Mouse (Mus musculus) gonadal fat pad, adult 2 months (tissue): ENCODE results near the gene Zfp950. TPM values are rescaled to one million over a fixed set of nuclear protein-coding genes. Genes with fewer than 3 reads are reported as not detected.
"Not testable (repeated sequence)": the region's sequence is repeated elsewhere in the genome, so short reads cannot be mapped to it uniquely, and the experiment has no call there.

Source experiments
- DNase-seq: peaks from one replicate; pipeline ENCODE4 v3.0.0-alpha.2; 2012; ENCODE audit warnings: low read depth
- polyA plus RNA-seq: library from polyadenylated mRNA; depleted of rRNA; stranded (reverse); fragments of >200 nt; gene quantifications from 2 replicates; pipeline ENCODE4 v1.2.3, GENCODE M21; 2012; rRNA removed

The Zfp950 gene
- polyA plus RNA-seq: 12.5 and 12.6 TPM in 2 replicates

DNA sequence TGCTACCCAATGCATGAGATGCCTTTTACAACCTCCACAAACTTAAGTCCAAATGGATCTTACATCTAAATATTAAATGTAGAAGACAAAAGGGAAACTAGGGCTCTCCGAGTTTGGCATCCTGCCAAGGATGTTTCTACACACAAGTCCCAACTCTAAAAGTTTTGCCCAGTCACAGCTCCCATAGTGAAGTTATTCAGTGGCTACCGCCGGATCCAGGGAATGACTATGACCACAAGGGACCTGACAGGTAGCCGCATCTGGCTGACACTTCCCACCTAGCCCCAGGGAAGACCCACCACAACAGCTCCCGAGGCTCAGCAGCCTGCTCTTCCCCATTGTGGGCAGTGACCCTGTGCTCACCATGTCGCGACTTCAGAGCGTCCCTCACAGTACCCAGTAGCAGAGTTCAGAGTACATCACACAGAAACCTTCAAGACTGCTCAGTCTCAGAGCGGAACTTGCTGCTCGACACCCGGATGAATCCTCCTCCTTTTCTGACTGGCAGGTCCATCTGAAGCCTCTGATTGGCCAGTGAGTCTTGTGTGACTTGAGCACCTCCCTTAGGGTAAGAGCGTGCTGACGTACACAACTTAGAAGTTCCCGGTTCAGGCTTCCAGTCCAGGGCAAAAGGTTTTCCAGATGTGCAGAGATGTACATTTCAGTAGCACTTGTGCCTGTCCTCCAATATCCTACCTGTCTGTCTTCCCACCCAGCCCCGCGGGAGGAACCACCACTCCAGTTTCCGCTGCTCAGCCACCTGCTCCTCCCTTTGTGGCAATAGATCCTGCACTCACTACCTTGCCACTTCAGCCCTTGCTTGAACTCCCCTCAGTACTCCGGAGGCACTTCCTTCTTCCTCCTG is at the start of gene Zfp950:
Gene Zfp950, minus strand, starts transcription at position 499 of the 865 bp plus-strand sequence.
- DNase-seq: peak; percentile 62

DNA sequence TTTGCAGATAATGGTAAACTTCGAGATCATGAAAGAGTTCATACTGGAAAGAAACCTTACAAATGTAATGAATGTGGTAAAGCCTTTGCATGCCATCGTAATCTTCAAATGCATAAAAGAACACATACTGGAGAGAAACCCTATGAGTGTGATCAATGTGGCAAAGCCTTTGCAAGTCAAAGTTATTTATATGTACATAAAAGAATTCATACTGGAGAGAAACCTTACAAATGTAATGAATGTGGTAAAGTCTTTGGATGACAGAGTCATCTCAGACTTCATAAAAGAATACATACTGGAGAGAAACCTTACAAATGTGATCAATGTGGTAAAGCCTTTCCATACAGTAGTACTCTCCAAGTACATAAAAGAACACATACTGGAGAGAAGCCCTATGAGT is 43.0 kb upstream of the Zfp950 start, which contains the start of gene Gm6020:
Gene Gm6020, plus strand, starts transcription at position 301 of the 400 bp plus-strand sequence.
- not testable (repeated sequence) for DNase-seq

DNA sequence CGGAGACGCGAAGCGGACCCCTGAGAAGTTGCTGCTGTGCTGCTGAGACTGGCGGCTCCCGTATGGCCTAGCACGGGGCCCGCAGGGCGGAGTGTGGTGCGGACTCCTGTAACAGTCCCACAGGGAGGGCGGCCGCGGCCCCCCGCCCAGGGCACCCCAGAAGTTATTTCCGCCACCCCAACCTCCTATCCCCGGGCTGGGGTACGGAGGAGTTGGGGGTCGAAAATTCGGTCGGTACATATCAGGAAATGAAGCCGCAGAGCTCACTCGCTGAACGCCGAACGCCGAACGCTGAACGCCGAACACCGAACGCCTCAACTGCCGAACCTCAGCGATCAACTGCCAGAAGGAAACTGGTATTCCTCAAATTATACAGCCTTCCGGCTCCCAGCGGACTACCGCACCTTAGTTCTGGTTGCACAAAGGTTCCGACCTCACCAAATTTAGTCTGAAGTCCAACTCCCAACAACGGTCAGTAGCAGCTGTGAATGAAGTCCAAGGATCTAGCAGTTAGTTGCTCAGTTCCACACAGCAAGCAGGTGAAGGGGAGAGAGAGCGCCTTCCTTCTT is 35.2 kb upstream of the Zfp950 start, which contains the start of gene Gm7102:
Gene Gm7102, minus strand, starts transcription at position 554 of the 569 bp plus-strand sequence.
- no peak for DNase-seq

DNA sequence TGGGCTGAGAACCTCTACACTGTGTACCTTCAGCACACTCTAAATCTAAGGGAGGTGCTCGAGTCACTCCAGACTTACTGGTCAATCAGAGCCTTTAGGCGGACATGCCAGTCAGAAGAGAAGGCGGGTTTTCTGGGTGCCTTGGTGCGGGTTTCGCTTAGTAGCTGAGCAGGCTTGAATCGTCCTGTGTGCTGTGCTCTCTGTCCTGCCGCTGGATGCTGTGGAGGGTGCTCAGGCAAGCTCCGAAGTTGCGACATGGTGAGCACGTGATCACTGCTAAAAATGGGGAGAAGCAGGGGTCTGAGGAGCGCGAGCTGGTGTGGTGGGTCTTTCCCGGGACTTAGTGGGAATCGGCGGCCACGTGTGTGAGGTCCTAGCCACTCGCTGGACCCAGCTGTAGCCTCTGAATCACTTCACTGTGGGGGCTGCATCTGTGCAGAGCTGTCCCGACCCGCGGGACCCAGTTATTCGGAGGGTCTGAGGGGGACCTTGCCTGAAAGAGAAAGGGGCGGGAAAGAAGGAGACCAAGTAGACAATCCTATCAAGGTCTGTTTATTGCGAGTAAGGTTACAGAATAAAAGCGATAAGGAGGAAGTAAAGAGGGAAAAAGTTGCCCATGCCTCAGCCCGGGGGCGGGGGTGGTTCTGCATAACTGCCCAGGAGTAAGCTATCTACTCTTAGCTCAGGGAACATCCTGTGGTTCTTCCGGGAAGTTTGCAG is 11.2 kb upstream of the Zfp950 start:
- DNase-seq: no peak

DNA sequence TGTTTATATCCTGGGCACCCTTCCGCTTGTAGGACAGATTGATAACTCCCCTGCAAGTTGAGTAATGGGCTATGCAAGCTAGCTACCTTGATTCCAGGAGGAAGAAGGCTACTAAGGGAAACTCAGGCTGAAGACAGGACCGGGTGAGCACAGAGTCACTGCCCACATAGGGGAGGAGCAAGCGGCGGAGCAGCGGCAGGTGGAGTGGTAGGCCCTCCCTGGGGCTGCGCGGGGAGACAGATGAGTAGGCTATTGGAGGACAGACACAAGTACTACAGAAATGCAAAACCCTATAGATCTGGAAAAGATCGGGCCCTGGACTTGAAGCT is 10.7 kb upstream of the Zfp950 start:
- DNase-seq: no peak

DNA sequence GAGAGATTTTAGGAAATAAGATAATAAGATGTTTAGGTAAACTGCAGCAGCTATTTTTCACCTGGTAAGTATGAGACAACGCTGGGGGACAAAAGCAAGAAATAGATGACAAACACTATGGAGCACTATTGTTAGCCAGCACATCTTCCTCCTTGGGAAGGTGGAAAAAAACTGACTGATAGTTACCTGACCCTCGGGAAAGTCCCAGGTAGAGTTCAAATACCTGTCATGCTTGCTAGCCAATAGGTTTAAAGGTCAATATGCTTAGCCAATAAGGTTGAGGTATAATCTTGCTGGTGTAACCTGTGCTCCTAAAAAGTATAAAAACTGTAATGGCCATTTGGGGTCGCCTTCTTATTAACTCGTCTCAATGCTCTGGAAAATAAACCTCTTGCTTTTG is 659 bp upstream of the Zfp950 start:
- no peak for DNase-seq

DNA sequence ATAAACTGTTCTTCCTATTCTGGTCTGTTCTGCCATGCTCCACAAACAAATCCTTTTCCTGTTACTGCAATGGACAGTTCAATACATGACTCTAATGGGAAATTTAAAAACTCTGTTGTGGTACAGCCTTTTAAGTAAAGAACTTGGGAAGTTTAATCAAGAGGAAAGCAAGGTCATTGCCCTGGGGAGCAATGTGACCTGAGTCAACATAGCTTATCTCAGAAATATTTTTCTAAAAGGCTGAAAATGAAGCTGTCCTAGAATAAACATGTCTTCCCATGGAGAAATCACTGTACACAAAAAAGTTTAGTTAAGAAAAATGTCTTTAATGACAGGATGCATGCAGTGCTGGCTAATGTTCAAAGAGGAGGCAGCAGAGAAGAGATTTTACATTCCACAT is 2.0 kb downstream of the Zfp950 start:
- no peak for DNase-seq

DNA sequence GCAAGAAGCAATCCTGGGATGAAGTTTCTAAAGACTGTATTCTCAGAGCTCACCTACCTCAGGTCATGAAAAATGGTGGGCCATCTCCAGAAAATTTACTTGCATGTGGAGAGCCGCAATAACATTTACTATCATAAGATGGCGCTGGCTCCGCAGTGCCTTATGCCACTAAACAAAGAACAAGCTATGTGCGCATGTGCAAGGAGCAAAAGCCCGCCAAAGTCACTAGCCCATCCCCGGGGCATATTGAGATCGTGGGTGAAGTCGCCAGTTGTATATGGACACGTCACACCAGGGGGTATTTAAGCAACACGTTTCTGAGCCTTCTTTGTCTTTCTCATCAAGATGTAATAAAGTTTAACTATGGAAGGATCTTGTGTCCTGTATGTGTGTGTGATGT is 9.5 kb downstream of the Zfp950 start:
- DNase-seq: no peak

DNA sequence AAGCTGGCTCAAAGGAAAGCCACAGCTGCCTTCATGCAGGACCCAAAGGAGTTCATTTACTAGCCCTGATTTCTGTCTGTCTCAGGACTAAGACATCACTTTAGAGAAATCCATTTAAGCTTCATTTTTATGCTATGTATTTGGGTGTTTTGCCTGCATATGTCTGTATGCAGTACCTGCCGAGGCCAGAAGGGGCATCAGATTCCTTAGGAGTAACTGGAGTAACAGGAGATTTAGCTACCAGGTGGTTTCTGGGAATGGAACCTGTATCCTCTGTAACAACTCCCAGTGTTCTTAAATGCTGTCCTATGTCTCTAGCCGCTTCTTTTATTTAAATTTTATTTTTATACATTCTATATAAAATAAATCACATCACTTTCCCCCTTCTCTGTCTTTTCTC is 30.5 kb downstream of the Zfp950 start:
- no peak for DNase-seq

DNA sequence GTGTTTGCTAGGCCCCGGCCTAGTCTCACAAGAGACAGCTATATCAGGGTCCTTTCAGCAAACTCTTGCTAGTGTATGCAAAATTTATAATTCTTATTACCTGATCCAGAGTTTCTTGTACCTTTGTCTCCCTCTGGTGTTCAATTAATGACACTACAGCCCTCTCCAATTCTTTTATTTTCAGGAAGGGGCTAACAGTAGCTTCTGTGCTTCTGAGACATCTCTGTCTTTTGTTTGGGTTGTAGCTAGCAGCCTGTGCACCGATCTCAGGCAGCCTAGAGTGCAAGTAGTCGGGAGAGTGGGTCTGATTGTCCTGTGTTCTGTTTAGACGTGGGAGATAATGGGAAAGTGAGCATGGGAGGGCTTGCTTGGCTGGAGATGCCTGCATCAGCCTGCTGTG is 42.9 kb downstream of the Zfp950 start:
- no peak for DNase-seq

DNA sequence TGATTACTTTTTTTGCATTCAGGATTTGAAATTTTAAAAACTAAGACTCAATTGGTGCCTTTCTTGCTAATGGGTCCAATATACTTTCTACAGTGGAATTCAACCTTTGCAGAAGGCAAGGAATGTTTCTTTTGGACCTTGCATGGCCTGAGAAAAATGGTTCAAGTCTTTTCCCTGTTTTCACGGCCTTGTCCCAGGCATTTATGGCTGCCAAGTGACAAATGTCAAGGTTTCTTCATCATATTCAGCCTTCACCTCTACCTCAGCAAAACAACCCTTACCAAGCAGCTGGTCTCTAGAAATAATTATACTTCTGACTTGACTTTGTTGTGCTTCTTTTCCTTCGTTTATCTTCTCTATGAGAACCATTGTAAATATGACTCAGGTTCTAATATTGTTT is 43.9 kb downstream of the Zfp950 start:
- no peak for DNase-seq

DNA sequence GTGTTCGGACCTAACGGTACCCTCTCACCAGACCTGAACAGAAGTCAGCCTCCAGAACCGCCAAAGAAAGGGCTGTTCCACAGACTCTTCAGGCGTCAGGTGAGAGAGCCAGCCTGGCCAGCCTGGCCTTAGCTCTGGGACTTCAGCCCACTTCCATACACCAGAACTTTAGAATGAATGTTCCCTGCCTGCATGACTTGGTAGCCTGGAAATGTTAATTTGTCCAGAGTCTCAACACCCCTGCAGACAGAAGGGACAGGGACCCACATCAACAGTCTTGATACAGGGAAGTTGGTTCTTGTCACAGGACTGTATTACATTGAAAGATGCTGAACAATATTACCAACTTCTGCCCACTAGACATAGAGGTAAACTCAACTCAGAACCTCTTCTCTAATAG is 50.1 kb downstream of the Zfp950 start:
- DNase-seq: no peak

DNA sequence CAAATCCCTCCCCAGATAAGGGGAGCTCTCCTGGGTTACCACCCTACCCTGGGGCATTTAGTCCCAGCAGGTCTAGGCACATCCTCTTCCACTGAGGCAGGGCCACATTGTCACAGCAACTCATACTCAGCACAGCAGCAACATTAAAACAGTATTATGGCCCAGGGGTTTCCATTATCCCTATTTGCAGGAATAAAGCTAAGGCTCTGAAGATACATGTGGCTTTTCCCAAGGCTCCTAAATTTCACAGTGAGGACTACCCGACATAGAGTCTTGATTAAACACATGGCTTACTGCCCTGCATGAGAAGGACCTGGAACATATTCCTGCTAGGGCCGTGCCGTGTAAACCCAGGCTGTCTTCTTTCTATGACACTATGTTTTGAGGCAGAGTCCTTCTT is 51.6 kb downstream of the Zfp950 start:
- DNase-seq: no peak

DNA sequence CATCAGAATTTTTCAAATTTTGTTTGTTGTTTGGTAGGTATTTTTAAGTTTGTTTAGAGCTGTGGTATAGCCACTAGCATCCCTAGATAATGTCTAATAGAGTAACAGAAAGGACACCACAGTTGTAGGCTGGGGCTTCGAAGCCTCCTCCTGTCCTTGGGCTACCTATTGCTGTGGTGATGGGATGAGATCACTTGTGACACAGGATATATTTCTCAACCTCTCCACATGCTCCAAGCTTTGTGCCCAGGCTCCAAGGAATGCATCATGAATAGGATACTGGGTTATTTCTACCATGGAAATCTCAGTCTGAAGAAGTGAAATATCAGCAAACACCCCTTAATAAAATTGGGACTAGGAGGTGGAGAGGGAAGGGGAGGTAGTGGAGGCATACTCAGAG is 52.9 kb downstream of the Zfp950 start:
- no peak for DNase-seq

DNA sequence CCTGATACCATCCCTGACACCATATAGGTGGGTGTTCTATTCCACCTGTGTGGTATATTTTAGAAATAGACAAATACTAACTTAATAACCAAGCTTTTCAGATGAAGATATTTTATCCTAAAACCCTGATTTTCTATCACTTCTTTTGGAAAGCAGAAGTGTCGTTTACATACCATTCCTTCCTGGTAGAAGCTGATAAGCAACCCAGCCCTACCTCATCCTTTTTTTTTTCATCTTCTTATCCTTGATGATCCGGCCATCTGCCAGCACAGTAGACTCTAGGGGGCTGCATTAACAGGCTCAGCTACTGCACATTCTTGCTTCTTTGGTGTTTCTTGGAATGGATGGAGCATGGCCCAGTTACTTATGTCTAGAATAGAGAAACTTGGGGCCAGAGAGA is 55.4 kb downstream of the Zfp950 start:
- no peak for DNase-seq

DNA sequence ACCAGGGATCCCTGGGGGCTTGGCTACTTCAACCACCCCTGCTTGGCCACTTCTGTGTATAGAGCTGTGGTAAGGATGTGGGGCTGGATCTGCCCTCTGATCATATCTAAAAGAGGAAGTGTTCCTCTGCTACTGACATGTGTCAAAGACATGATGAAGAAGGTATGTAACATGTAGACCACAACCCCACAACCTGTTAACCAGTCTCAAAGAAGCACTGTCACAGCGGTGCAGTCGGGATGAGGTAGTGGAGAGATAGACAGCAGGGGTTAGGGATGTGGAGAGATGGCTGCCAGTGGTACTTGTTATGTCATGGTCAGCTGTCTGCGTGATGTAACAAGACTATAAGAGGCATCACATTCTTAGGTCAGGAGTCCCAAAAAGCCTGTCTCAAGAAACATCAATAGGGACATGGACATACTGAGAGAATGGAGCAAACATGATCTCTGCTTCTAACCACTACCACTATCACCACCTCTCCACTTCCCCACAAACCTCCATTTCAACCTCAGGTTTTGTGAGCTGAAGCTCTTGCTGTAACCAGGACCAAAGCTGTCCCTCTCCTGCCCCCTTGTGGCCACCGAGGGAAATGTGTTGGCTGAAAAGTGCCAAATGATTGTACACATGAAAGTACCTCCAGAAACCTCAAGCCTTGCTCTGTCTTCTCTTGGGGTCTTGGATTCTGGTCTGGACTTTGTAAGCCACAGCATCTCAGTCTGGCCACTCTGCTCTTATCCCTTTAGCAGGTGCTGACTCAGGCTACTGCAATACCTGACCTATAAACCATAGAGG is 56.3 kb downstream of the Zfp950 start:
- DNase-seq: peak; percentile 23

DNA sequence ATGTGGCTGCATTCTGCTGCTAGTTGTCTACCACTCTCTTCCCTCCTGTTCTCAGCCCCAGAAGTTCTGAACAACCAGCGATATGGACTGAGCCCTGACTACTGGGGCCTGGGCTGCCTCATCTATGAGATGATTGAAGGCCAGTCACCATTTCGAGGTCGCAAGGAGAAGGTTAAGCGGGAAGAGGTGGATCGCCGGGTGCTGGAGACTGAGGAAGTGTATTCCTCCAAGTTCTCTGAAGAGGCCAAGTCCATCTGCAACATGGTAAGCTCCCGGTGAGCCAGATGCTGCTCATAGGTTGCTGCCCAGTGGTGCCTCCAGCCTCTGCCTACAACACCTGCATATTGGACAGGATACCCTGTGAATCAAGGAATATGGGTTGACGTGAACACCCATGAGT is 57.6 kb downstream of the Zfp950 start:
- no peak for DNase-seq

DNA sequence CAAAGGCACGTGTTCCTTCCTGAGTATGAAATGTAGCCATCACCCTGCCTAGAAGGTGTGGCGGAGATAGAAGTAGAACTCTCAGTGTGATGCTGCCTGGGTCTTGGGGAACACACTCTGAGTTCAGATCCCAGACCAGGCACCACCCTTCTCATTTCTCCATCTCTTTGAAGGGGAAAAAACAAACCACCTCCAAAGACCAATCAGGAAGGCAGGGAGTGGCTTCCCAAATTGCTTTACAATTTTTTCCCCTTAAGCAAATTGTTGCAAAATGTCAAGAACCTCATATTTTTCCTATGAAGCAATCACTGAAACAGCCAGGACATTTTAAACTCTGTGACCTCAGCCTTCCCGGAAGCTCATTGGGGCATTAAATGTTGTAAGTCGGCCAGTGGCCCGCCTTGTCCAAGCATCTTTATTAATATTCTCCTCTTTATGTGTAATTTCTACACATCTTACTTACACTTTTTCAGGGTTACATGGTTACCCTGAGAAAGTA is 60.3 kb downstream of the Zfp950 start:
- peak; percentile 37 for DNase-seq

DNA sequence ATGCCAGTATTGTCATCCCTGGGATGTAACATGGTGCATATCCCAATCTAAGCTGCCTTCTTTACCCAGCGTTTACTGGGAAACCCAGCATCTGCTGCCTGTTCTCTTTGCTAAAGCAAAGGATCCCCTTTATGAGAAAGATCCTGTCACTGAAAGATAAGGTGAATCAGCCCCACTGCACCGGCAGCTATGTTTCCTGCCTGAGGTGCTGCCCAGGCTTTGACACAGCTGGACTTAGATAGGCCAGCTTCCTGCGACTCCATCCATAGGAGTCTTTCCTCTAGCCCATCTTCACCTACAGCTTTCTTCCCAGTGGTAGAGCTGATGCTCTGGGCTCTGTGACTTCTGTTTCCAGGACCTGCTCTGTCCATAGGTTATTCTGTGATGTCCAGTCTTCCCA is 62.0 kb downstream of the Zfp950 start:
- no peak for DNase-seq

DNA sequence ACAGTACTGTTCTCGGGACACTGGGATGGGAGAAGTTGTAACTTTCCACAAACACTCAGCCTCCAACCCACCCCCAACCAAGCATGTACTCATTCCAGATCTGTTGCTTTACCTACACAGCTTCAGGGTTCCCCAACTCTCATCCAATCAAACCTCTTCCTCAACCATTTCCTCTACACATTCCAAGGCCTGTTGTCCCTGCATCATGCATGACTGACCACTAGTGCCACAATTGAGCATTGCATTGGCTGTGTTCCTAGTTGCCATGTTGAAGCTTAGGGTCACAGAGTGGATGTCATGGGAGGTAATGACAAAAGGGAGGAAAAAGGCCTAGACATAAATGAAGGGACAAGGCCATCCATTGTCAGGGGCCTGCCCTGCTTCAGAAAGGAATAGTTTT is 75.6 kb downstream of the Zfp950 start:
- no peak for DNase-seq

DNA sequence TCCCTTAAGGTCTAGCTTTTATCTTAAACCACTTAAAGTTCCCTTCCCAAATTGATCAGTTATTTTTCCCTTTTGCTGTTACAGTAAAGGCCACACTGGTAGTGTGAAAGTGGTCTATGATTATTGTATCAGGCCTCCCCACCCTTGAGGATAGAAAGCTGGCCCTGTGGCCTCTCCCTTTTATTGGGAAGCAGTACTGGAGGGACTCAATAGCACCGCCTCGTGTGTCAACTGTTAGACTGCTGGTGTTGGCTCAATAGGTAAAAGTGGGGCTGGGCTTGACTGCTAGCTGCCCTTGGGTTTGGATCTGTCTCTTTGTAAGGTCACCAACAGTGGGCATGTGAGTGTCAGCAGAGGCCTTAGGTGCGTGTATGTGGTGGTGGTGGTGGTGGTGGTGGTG is 76.3 kb downstream of the Zfp950 start:
- DNase-seq: no peak

DNA sequence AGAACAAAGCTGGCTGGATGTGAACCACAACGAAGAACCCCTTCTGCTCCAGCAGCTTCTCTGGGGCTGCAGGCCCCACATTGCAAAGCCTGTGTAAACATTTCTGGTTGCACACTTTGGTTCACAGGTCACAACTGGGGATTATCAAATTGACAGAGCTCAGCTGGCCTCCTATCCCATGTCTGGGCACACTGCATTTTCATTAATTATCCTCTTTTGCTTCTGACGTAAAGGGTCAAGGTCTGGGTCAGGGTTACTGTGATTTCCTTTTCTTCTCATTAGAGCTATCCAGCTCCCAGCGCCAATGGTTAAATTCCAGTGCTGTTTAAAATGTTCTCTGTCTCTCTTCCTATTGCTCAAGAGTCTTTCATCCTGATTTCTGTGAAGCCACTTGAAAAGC is 83.1 kb downstream of the Zfp950 start:
- no peak for DNase-seq
